9 mouse cellular contexts compared by ENCODE assay signal in the genomic region with DNA sequence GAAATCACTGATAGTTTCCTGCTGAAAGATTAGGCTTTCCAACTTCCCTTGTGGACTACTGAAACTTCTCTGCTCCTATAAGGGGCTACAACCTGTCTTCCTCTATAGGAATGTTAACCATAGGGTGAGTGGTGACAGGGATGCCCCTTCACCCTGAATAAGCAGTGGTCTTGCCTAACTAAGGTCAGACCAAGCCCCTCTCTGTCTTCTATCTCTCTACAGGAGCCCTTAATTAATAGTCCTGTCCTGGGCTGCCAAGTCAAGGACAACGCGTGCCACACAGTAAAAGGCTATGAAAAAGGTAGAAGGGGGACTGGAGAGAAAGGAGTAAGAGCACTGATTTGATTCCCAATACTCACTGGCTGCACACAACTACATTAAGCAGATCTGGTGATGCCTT. TPM values are rescaled to one million over a fixed set of nuclear protein-coding genes. Genes with fewer than 3 reads are reported as not detected.
DNase-seq lines count a peak whose midpoint lies in the region; ATAC-seq lines count a peak whose summit lies in the region.
"Had no signal": no experiment of that assay in that cellular context is flagged by ENCODE, and none has a peak within 500 bp of the region (broad histone marks: within the 10 kb centered on the region; RNA-seq: fewer than 3 reads in every experiment).

No protein-coding gene starts in this region.

- 71% methylated on average over 2 of the region's 2 CpGs for WGBS in embryonic facial prominence, embryonic 13.5 days
- WGBS in embryonic facial prominence, embryonic 10.5 days: 61% methylated on average over 2 of the region's 2 CpGs
- 73% methylated on average over 2 of the region's 2 CpGs for WGBS in hindbrain, embryonic 13.5 days
- 73% methylated on average over 2 of the region's 2 CpGs for WGBS in hindbrain, embryonic 16.5 days
- 72% methylated on average over 2 of the region's 2 CpGs for WGBS in midbrain, embryonic 13.5 days
- WGBS in midbrain, embryonic 10.5 days: 68% methylated on average over 2 of the region's 2 CpGs
- WGBS in neural tube, embryonic 15.5 days: 70% methylated on average over 2 of the region's 2 CpGs

- H3K9ac ChIP-seq in embryonic facial prominence, embryonic 13.5 days: peak overlapping the region; percentile 77; the same call in 1 of the 2 replicates
- peak overlapping the region; percentile 79; the same call in 1 of the 2 replicates for H3K9ac ChIP-seq in hindbrain, embryonic 13.5 days
- H3K9ac ChIP-seq in hindbrain, embryonic 16.5 days (ENCODE audit: low read depth, low read length): no peak overlapping the region
- peak overlapping the region; percentile 65; the same call in 1 of the 2 replicates for H3K9ac ChIP-seq in midbrain, embryonic 13.5 days (replicated peaks)
- peak overlapping the region; percentile 69; the same call in 1 of the 2 replicates for H3K9ac ChIP-seq in neural tube, embryonic 15.5 days (replicated peaks)

- peaks cover 16% of the 10 kb centered on the region for H3K36me3 ChIP-seq in embryonic facial prominence, embryonic 13.5 days
- H3K36me3 ChIP-seq in embryonic facial prominence, embryonic 10.5 days (replicated peaks): peaks cover 25% of the 10 kb centered on the region
- H3K36me3 ChIP-seq in hindbrain, embryonic 13.5 days: peaks cover 10% of the 10 kb centered on the region
- H3K36me3 ChIP-seq in hindbrain, embryonic 16.5 days (ENCODE audit: control insufficient read depth, insufficient read depth, low read length): peaks cover 4% of the 10 kb centered on the region
- H3K36me3 ChIP-seq in midbrain, embryonic 13.5 days: peaks cover 14% of the 10 kb centered on the region
- peaks cover 24% of the 10 kb centered on the region for H3K36me3 ChIP-seq in midbrain, embryonic 10.5 days
- H3K36me3 ChIP-seq in neural tube, embryonic 15.5 days: peaks cover 11% of the 10 kb centered on the region

- H3K27me3 ChIP-seq in embryonic facial prominence, embryonic 13.5 days: no peaks in the 10 kb centered on the region
- H3K27me3 ChIP-seq in embryonic facial prominence, embryonic 10.5 days (replicated peaks; ENCODE audit: low read depth, poor library complexity, severe bottlenecking): no peaks in the 10 kb centered on the region
- H3K27me3 ChIP-seq in hindbrain, embryonic 13.5 days: no peaks in the 10 kb centered on the region
- H3K27me3 ChIP-seq in hindbrain, embryonic 16.5 days (replicated peaks; ENCODE audit: control insufficient read depth, insufficient read depth, low read length): no peaks in the 10 kb centered on the region
- no peaks in the 10 kb centered on the region for H3K27me3 ChIP-seq in midbrain, embryonic 13.5 days
- no peaks in the 10 kb centered on the region for H3K27me3 ChIP-seq in midbrain, embryonic 10.5 days (ENCODE audit: low read depth, poor library complexity, severe bottlenecking)
- no peaks in the 10 kb centered on the region for H3K27me3 ChIP-seq in neural tube, embryonic 15.5 days (replicated peaks)

- no peaks in the 10 kb centered on the region for H3K9me3 ChIP-seq in embryonic facial prominence, embryonic 13.5 days
- no peaks in the 10 kb centered on the region for H3K9me3 ChIP-seq in embryonic facial prominence, embryonic 10.5 days
- no peaks in the 10 kb centered on the region for H3K9me3 ChIP-seq in hindbrain, embryonic 13.5 days
- H3K9me3 ChIP-seq in hindbrain, embryonic 16.5 days (ENCODE audit: control insufficient read depth, low read length): no peaks in the 10 kb centered on the region
- H3K9me3 ChIP-seq in midbrain, embryonic 13.5 days: no peaks in the 10 kb centered on the region
- no peaks in the 10 kb centered on the region for H3K9me3 ChIP-seq in midbrain, embryonic 10.5 days (replicated peaks)
- no peaks in the 10 kb centered on the region for H3K9me3 ChIP-seq in neural tube, embryonic 15.5 days (replicated peaks)

- no peak for DNase-seq in embryonic facial prominence, embryonic 10.5 days (ENCODE audit: low spot score)
- no peak for DNase-seq in midbrain, embryonic 10.5 days (ENCODE audit: low spot score)
- DNase-seq: kidney, adult 11 months had no signal

- H3K4me2 ChIP-seq in embryonic facial prominence, embryonic 13.5 days: no peak overlapping the region
- peak overlapping the region; percentile 56 for H3K4me2 ChIP-seq in hindbrain, embryonic 13.5 days
- no peak overlapping the region for H3K4me2 ChIP-seq in hindbrain, embryonic 16.5 days (ENCODE audit: low read length)
- H3K4me2 ChIP-seq in midbrain, embryonic 13.5 days (replicated peaks): peak overlapping the region; percentile 58
- peak overlapping the region; percentile 59 for H3K4me2 ChIP-seq in neural tube, embryonic 15.5 days

- H3K4me1 ChIP-seq in embryonic facial prominence, embryonic 13.5 days: peaks cover 20% of the 10 kb centered on the region
- peaks cover 24% of the 10 kb centered on the region for H3K4me1 ChIP-seq in embryonic facial prominence, embryonic 10.5 days
- peaks cover 29% of the 10 kb centered on the region for H3K4me1 ChIP-seq in hindbrain, embryonic 13.5 days (replicated peaks)
- H3K4me1 ChIP-seq in hindbrain, embryonic 16.5 days (ENCODE audit: control insufficient read depth, insufficient read depth, low read depth, low read length): peaks cover 25% of the 10 kb centered on the region
- peaks cover 32% of the 10 kb centered on the region for H3K4me1 ChIP-seq in midbrain, embryonic 13.5 days (replicated peaks)
- H3K4me1 ChIP-seq in midbrain, embryonic 10.5 days: peaks cover 34% of the 10 kb centered on the region
- H3K4me1 ChIP-seq in neural tube, embryonic 15.5 days: peaks cover 28% of the 10 kb centered on the region

- ATAC-seq in embryonic facial prominence, embryonic 13.5 days (ENCODE audit: insufficient number of reproducible peaks, insufficient read depth, low FRiP score, low TSS enrichment, low read depth): no peak
- ATAC-seq in hindbrain, embryonic 13.5 days (ENCODE audit: low FRiP score): no peak
- ATAC-seq in hindbrain, embryonic 16.5 days: no peak
- no peak for ATAC-seq in midbrain, embryonic 13.5 days
- ATAC-seq in neural tube, embryonic 15.5 days (ENCODE audit: low FRiP score): no peak
- no peak for ATAC-seq in granulocyte monocyte progenitor cell, adult 5-6 weeks (replicated peaks; ENCODE audit: poor library complexity, severe bottlenecking)

- H3K4me3 ChIP-seq in embryonic facial prominence, embryonic 13.5 days: no peak overlapping the region
- no peak overlapping the region for H3K4me3 ChIP-seq in embryonic facial prominence, embryonic 10.5 days
- H3K4me3 ChIP-seq in hindbrain, embryonic 13.5 days: no peak overlapping the region
- H3K4me3 ChIP-seq in hindbrain, embryonic 16.5 days (ENCODE audit: low read length): no peak overlapping the region
- H3K4me3 ChIP-seq in midbrain, embryonic 13.5 days (replicated peaks): 0 out of 2 replicates have a peak overlapping the region, but pooled peaks have one; percentile 99
- no peak overlapping the region for H3K4me3 ChIP-seq in midbrain, embryonic 10.5 days
- H3K4me3 ChIP-seq in neural tube, embryonic 15.5 days (replicated peaks): no peak overlapping the region; the same call in 1 of the 2 replicates

- H3K27ac ChIP-seq in embryonic facial prominence, embryonic 13.5 days: no peak overlapping the region
- no peak overlapping the region for H3K27ac ChIP-seq in embryonic facial prominence, embryonic 10.5 days (replicated peaks)
- H3K27ac ChIP-seq in hindbrain, embryonic 13.5 days: peak overlapping the region; percentile 99; the same call in 1 of the 2 replicates
- no peak overlapping the region for H3K27ac ChIP-seq in hindbrain, embryonic 16.5 days (ENCODE audit: low read depth, low read length)
- H3K27ac ChIP-seq in midbrain, embryonic 13.5 days: no peak overlapping the region; the same call in 1 of the 2 replicates
- no peak overlapping the region for H3K27ac ChIP-seq in midbrain, embryonic 10.5 days (replicated peaks)
- peak overlapping the region; percentile 98 for H3K27ac ChIP-seq in neural tube, embryonic 15.5 days (replicated peaks)

RNA-seq across cellular contexts. Expression of a gene that starts 1.6 kb away (rescaled TPM):
- polyA plus RNA-seq in embryonic facial prominence, embryonic 13.5 days (2015; fragmentation: Nextera tagmentation; extraction: Ambion mirVana): 862 and 870 TPM in 2 replicates
- polyA plus RNA-seq in embryonic facial prominence, embryonic 10.5 days (2016; fragmentation: Nextera tagmentation; extraction: Ambion mirVana): 557 and 577 TPM in 2 replicates
- polyA plus RNA-seq in hindbrain, embryonic 13.5 days (2015; fragmentation: Nextera tagmentation; extraction: Ambion mirVana): 563 and 565 TPM in 2 replicates
- polyA plus RNA-seq in hindbrain, embryonic 16.5 days (2015; fragmentation: Nextera tagmentation; extraction: Ambion mirVana): 369 and 377 TPM in 2 replicates
- polyA plus RNA-seq in midbrain, embryonic 13.5 days (2015; fragmentation: Nextera tagmentation; extraction: Ambion mirVana): 611 and 631 TPM in 2 replicates
- polyA plus RNA-seq in midbrain, embryonic 10.5 days (2016; fragmentation: Nextera tagmentation; extraction: Ambion mirVana): 584 and 587 TPM in 2 replicates
- 420 and 462 TPM in 2 replicates for polyA plus RNA-seq in neural tube, embryonic 15.5 days (2015; fragmentation: Nextera tagmentation; extraction: Ambion mirVana)
- 317 and 379 TPM in 2 replicates for total RNA-seq in granulocyte monocyte progenitor cell, adult 5-6 weeks (2014; fragmentation: Nextera tagmentation)
- 566 and 641 TPM in 2 replicates for total RNA-seq in granulocyte monocyte progenitor cell, adult 5-6 weeks (2017)

RNA-seq across cellular contexts. Expression of a gene that starts 14.7 kb away (rescaled TPM):
- polyA plus RNA-seq in embryonic facial prominence, embryonic 13.5 days (2015; fragmentation: Nextera tagmentation; extraction: Ambion mirVana): 90.3 and 95.8 TPM in 2 replicates
- 70.3 and 74.5 TPM in 2 replicates for polyA plus RNA-seq in embryonic facial prominence, embryonic 10.5 days (2016; fragmentation: Nextera tagmentation; extraction: Ambion mirVana)
- polyA plus RNA-seq in hindbrain, embryonic 13.5 days (2015; fragmentation: Nextera tagmentation; extraction: Ambion mirVana): 102 and 107 TPM in 2 replicates
- 111 and 117 TPM in 2 replicates for polyA plus RNA-seq in hindbrain, embryonic 16.5 days (2015; fragmentation: Nextera tagmentation; extraction: Ambion mirVana)
- 111 and 124 TPM in 2 replicates for polyA plus RNA-seq in midbrain, embryonic 13.5 days (2015; fragmentation: Nextera tagmentation; extraction: Ambion mirVana)
- 75.5 and 82.8 TPM in 2 replicates for polyA plus RNA-seq in midbrain, embryonic 10.5 days (2016; fragmentation: Nextera tagmentation; extraction: Ambion mirVana)
- 122 and 130 TPM in 2 replicates for polyA plus RNA-seq in neural tube, embryonic 15.5 days (2015; fragmentation: Nextera tagmentation; extraction: Ambion mirVana)
- 17.1 and 33.3 TPM in 2 replicates for total RNA-seq in granulocyte monocyte progenitor cell, adult 5-6 weeks (2014; fragmentation: Nextera tagmentation)
- 32.1 and 53.4 TPM in 2 replicates for total RNA-seq in granulocyte monocyte progenitor cell, adult 5-6 weeks (2017)

RNA-seq across cellular contexts. Expression of a gene that starts 37.6 kb away (rescaled TPM):
- polyA plus RNA-seq in embryonic facial prominence, embryonic 13.5 days (2015; fragmentation: Nextera tagmentation; extraction: Ambion mirVana): 35.4 and 39.3 TPM in 2 replicates
- polyA plus RNA-seq in embryonic facial prominence, embryonic 10.5 days (2016; fragmentation: Nextera tagmentation; extraction: Ambion mirVana): 37.7 and 42.1 TPM in 2 replicates
- polyA plus RNA-seq in hindbrain, embryonic 13.5 days (2015; fragmentation: Nextera tagmentation; extraction: Ambion mirVana): 30.0 and 35.7 TPM in 2 replicates
- polyA plus RNA-seq in hindbrain, embryonic 16.5 days (2015; fragmentation: Nextera tagmentation; extraction: Ambion mirVana): 37.7 and 39.9 TPM in 2 replicates
- 29.5 and 29.8 TPM in 2 replicates for polyA plus RNA-seq in midbrain, embryonic 13.5 days (2015; fragmentation: Nextera tagmentation; extraction: Ambion mirVana)
- polyA plus RNA-seq in midbrain, embryonic 10.5 days (2016; fragmentation: Nextera tagmentation; extraction: Ambion mirVana): 46.0 and 46.7 TPM in 2 replicates
- polyA plus RNA-seq in neural tube, embryonic 15.5 days (2015; fragmentation: Nextera tagmentation; extraction: Ambion mirVana): 29.6 and 40.3 TPM in 2 replicates
- 57.3 and 66.6 TPM in 2 replicates for total RNA-seq in granulocyte monocyte progenitor cell, adult 5-6 weeks (2014; fragmentation: Nextera tagmentation)
- 38.8 and 41.6 TPM in 2 replicates for total RNA-seq in granulocyte monocyte progenitor cell, adult 5-6 weeks (2017)

RNA-seq across cellular contexts. Expression of a gene that starts 37.8 kb away (rescaled TPM):
- polyA plus RNA-seq in embryonic facial prominence, embryonic 13.5 days (2015; fragmentation: Nextera tagmentation; extraction: Ambion mirVana): 383 and 419 TPM in 2 replicates
- 396 and 400 TPM in 2 replicates for polyA plus RNA-seq in embryonic facial prominence, embryonic 10.5 days (2016; fragmentation: Nextera tagmentation; extraction: Ambion mirVana)
- 443 and 462 TPM in 2 replicates for polyA plus RNA-seq in hindbrain, embryonic 13.5 days (2015; fragmentation: Nextera tagmentation; extraction: Ambion mirVana)
- polyA plus RNA-seq in hindbrain, embryonic 16.5 days (2015; fragmentation: Nextera tagmentation; extraction: Ambion mirVana): 393 and 432 TPM in 2 replicates
- 434 and 435 TPM in 2 replicates for polyA plus RNA-seq in midbrain, embryonic 13.5 days (2015; fragmentation: Nextera tagmentation; extraction: Ambion mirVana)
- polyA plus RNA-seq in midbrain, embryonic 10.5 days (2016; fragmentation: Nextera tagmentation; extraction: Ambion mirVana): 426 and 441 TPM in 2 replicates
- 444 and 463 TPM in 2 replicates for polyA plus RNA-seq in neural tube, embryonic 15.5 days (2015; fragmentation: Nextera tagmentation; extraction: Ambion mirVana)
- 174 and 217 TPM in 2 replicates for total RNA-seq in granulocyte monocyte progenitor cell, adult 5-6 weeks (2014; fragmentation: Nextera tagmentation)
- 28.9 and 38.1 TPM in 2 replicates for total RNA-seq in granulocyte monocyte progenitor cell, adult 5-6 weeks (2017)

RNA-seq across cellular contexts. Expression of a gene that starts 54.7 kb away (rescaled TPM):
- polyA plus RNA-seq in embryonic facial prominence, embryonic 13.5 days (2015; fragmentation: Nextera tagmentation; extraction: Ambion mirVana): 20.4 and 21.7 TPM in 2 replicates
- 23.3 and 35.7 TPM in 2 replicates for polyA plus RNA-seq in embryonic facial prominence, embryonic 10.5 days (2016; fragmentation: Nextera tagmentation; extraction: Ambion mirVana)
- 21.6 and 24.1 TPM in 2 replicates for polyA plus RNA-seq in hindbrain, embryonic 13.5 days (2015; fragmentation: Nextera tagmentation; extraction: Ambion mirVana)
- 15.5 and 19.5 TPM in 2 replicates for polyA plus RNA-seq in hindbrain, embryonic 16.5 days (2015; fragmentation: Nextera tagmentation; extraction: Ambion mirVana)
- 23.0 and 28.4 TPM in 2 replicates for polyA plus RNA-seq in midbrain, embryonic 13.5 days (2015; fragmentation: Nextera tagmentation; extraction: Ambion mirVana)
- polyA plus RNA-seq in midbrain, embryonic 10.5 days (2016; fragmentation: Nextera tagmentation; extraction: Ambion mirVana): 19.1 and 27.3 TPM in 2 replicates
- 11.0 and 12.1 TPM in 2 replicates for polyA plus RNA-seq in neural tube, embryonic 15.5 days (2015; fragmentation: Nextera tagmentation; extraction: Ambion mirVana)
- 11.6 and 29.4 TPM in 2 replicates for total RNA-seq in granulocyte monocyte progenitor cell, adult 5-6 weeks (2014; fragmentation: Nextera tagmentation)
- 27.0 and 32.3 TPM in 2 replicates for total RNA-seq in granulocyte monocyte progenitor cell, adult 5-6 weeks (2017)

Comparison
In these comparisons a context has a peak if more than half of its experiments do, and no peak if none do; other contexts are left out.
1. H3K27ac ChIP-seq: peak in hindbrain, embryonic 13.5 days (single experiment) and neural tube, embryonic 15.5 days (single experiment); none in embryonic facial prominence, embryonic 13.5 days (single experiment), embryonic facial prominence, embryonic 10.5 days (single experiment), hindbrain, embryonic 16.5 days (single experiment), midbrain, embryonic 13.5 days (single experiment) and midbrain, embryonic 10.5 days (single experiment).
2. H3K4me2 ChIP-seq: peak in hindbrain, embryonic 13.5 days (single experiment), midbrain, embryonic 13.5 days (single experiment) and neural tube, embryonic 15.5 days (single experiment); none in embryonic facial prominence, embryonic 13.5 days (single experiment) and hindbrain, embryonic 16.5 days (single experiment).